Mouse (Mus musculus): ENCODE results near the gene Oaz2. TPM values are rescaled to one million over a fixed set of nuclear protein-coding genes. Genes with fewer than 3 reads are reported as not detected.
A peak's percentile ranks its signal among the peaks of the same experiment; 100 is the strongest.

Oaz2 gene
- polyA plus RNA-seq, 1 experiment from 2014 or later = 166 TPM

DNA sequence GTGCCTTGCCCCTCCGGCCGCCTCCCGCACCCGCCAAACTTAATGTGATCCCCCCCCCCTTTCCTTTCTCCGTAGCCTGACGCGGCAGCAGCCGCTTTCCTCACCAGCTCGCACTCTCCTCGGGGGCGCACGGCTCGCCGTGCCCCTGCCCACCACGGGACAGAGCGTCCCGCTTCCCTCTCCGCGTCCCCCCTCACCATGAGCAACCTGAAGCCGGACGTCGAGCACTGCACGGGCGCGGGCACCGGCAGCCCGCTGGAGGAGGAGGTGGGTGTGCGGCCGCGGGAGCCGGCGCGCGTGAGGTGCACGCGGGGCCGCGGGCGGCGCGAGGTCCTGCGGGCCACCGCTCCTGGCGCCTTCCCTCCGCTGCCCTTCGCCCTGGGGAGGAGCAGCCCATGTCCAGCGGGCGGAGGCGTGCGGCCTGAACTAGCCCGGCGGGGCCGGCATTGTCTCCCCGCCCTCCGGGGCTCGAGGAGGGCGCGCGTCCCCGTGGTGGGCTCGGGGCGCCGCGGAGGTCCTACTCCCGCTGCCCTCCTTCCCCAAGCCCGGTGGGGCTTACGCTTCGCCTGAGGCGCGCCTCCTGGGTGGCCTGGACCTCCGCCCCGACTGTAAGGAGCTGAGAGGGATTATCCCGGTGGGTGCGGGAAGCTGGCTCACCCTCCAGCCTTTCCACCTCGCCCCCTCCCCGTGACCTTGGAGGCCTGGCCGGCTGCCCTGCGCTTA lies 37.0 kb upstream of the Oaz2 start:
- Histone ChIP-seq H3K27ac (ENCODE audit: low read depth) (peak overlapping the region; percentile 64), H3K9ac (ENCODE audit: low read length) (peak overlapping the region; percentile 70), H3K4me1 (replicated peaks; ENCODE audit: control insufficient read depth, insufficient read depth, low read length) (peaks cover 10% of the 10 kb centered on the region; the same call in 1 of the 2 replicates), H3K4me3 (ENCODE audit: low read depth, low read length) (peak overlapping the region; percentile 77), H3K9me3 (ENCODE audit: control insufficient read depth, low read length) (no peaks in the 10 kb centered on the region), H3K36me3 (ENCODE audit: control insufficient read depth, insufficient read depth, low read length) (no peaks in the 10 kb centered on the region), H3K4me2 (ENCODE audit: low read length) (peak overlapping the region; percentile 95), H3K27me3 (replicated peaks; ENCODE audit: control insufficient read depth, insufficient read depth, low read length) (peaks cover 21% of the 10 kb centered on the region)
- DNase-seq (ENCODE audit: low spot score) (peak; percentile 70), ATAC-seq (replicated peaks; ENCODE audit: low FRiP score, low TSS enrichment, low read depth) (peak; percentile 86)
- under 1% methylated on average over 69 of the region's 78 CpGs for WGBS

DNA sequence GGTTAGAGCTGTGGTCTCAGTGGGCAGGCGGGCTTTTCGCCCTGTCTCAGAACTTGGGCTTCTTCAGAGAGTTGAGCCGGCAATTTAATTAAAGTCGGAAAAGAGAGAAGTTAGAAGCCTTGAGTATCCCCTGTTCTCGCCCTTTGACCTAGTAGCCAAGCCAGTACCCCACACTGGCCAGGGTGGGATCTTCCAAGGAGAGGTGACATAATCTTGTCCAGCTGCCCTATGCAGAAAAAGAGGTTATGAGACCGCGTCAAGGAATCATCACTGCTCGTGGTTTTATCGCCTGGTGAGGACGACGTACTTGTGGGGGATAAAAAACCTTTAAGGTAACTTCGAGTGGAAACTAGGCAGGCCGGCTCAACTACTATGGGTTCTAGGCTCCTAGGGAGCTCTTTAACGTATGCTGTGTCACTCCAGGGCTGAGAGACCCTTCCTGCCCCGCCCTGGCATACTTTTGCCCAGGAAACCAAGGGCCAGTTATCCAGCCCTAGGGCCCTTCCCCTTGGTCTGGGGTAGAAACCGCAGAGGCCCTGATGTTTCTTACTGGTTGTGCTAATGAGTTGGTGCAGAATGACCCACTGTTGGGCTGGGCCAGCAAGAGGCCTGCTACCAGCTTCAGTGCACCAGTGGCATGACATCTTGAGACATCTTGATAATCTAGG lies 36.3 kb upstream of the Oaz2 start:
- Histone ChIP-seq H3K9me3 (ENCODE audit: control insufficient read depth, low read length) (no peaks in the 10 kb centered on the region), H3K4me3 (ENCODE audit: low read depth, low read length) (peak overlapping the region; percentile 77), H3K4me2 (ENCODE audit: low read length) (peak overlapping the region; percentile 95), H3K36me3 (ENCODE audit: control insufficient read depth, insufficient read depth, low read length) (no peaks in the 10 kb centered on the region), H3K4me1 (replicated peaks; ENCODE audit: control insufficient read depth, insufficient read depth, low read length) (peaks cover 10% of the 10 kb centered on the region; the same call in 1 of the 2 replicates), H3K27me3 (replicated peaks; ENCODE audit: control insufficient read depth, insufficient read depth, low read length) (peaks cover 21% of the 10 kb centered on the region), H3K9ac (ENCODE audit: low read length) (peak overlapping the region; percentile 70), H3K27ac (ENCODE audit: low read depth) (peak overlapping the region; percentile 43; the same call in 1 of the 2 replicates)
- ATAC-seq (replicated peaks; ENCODE audit: low FRiP score, low TSS enrichment, low read depth) (no peak), DNase-seq (ENCODE audit: low spot score) (no peak)
- WGBS = 31% methylated on average over 16 of the region's 16 CpGs

DNA sequence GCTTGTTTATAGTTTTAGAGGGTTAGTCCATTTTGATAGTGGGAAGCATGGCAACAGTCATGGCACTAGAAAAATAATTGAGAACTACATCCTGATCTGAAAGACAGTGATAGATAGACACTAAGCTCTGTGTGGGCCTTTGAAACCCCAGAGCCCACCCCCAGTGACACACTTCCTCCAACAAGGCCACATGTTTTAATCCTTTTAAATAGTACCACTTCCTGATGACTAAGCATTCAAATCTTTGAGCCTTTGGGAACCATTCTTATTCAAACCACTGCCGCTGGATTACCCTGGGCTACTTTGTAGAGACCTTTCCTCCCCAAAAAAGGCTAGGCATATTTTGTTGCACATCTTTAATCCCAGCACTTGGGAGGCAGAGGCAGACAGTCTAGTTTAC lies 32.0 kb upstream of the Oaz2 start:
- WGBS = 81% methylated on average over 1 of the region's 1 CpGs
- Histone ChIP-seq H3K36me3 (ENCODE audit: control insufficient read depth, insufficient read depth, low read length) (no peaks in the 10 kb centered on the region), H3K4me1 (replicated peaks; ENCODE audit: control insufficient read depth, insufficient read depth, low read length) (peaks cover 13% of the 10 kb centered on the region; the same call in 1 of the 2 replicates), H3K9ac (ENCODE audit: low read length) (no peak overlapping the region), H3K27me3 (replicated peaks; ENCODE audit: control insufficient read depth, insufficient read depth, low read length) (no peaks in the 10 kb centered on the region; the same call in 1 of the 2 replicates), H3K9me3 (ENCODE audit: control insufficient read depth, low read length) (no peaks in the 10 kb centered on the region), H3K4me3 (ENCODE audit: low read depth, low read length) (no peak overlapping the region), H3K4me2 (ENCODE audit: low read length) (no peak overlapping the region), H3K27ac (ENCODE audit: low read depth) (no peak overlapping the region)
- ATAC-seq (replicated peaks; ENCODE audit: low FRiP score, low TSS enrichment, low read depth) = no peak
- no peak for DNase-seq (ENCODE audit: low spot score)

DNA sequence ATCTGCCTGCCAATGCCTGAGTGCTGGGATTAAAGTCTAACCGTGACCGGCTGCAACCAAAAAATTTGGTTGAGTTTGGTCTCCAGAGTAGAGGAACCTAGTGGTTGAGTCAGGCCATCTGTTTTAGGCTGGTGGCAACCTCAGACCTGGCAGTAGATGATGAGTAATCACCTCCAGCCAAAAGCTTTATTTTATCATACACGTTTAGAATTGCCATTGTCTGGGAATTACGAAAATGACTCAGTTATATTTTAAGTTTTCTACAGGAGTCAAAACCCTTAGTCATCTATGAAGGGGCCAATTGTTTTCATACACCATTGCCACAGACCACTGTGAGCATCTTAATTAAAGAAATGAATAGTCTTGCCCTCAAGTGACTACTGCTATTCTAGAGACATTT lies 30.9 kb upstream of the Oaz2 start:
- Histone ChIP-seq H3K36me3 (ENCODE audit: control insufficient read depth, insufficient read depth, low read length) (no peaks in the 10 kb centered on the region), H3K27ac (ENCODE audit: low read depth) (no peak overlapping the region), H3K9me3 (ENCODE audit: control insufficient read depth, low read length) (no peaks in the 10 kb centered on the region), H3K4me1 (replicated peaks; ENCODE audit: control insufficient read depth, insufficient read depth, low read length) (peaks cover 17% of the 10 kb centered on the region), H3K9ac (ENCODE audit: low read length) (no peak overlapping the region), H3K4me3 (ENCODE audit: low read depth, low read length) (no peak overlapping the region), H3K27me3 (replicated peaks; ENCODE audit: control insufficient read depth, insufficient read depth, low read length) (no peaks in the 10 kb centered on the region), H3K4me2 (ENCODE audit: low read length) (no peak overlapping the region)
- WGBS = 84% methylated on average over 4 of the region's 4 CpGs
- no peak for DNase-seq (ENCODE audit: low spot score)
- no peak for ATAC-seq (replicated peaks; ENCODE audit: low FRiP score, low TSS enrichment, low read depth)

DNA sequence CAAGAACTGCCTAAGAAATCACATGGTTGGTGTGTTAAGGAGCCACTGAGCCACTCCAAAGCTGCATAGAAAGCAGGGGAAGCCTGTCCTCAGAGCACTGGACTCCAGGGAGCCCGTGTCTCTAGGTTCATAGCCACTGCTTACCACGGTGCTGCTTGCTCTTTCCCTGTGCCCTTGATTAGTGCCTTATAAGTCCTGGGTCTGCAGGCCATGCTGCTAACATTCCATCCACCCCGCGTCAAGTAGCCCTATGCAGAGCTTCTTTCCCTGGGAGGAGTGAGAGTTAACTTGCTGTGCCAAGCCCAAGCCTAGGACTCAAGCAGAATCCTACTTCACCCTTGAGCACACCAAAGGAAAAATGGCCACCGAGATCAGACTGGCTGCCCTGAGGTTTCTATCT lies 28.7 kb upstream of the Oaz2 start:
- H3K4me2 ChIP-seq (ENCODE audit: low read length) = no peak overlapping the region
- H3K4me3 ChIP-seq (ENCODE audit: low read depth, low read length) = no peak overlapping the region
- DNase-seq (ENCODE audit: low spot score) (no peak), ATAC-seq (replicated peaks; ENCODE audit: low FRiP score, low TSS enrichment, low read depth) (no peak)
- H3K9me3 ChIP-seq (ENCODE audit: control insufficient read depth, low read length) = no peaks in the 10 kb centered on the region
- 57% methylated on average over 5 of the region's 5 CpGs for WGBS
- no peaks in the 10 kb centered on the region for H3K27me3 ChIP-seq (replicated peaks; ENCODE audit: control insufficient read depth, insufficient read depth, low read length)
- no peak overlapping the region for H3K27ac ChIP-seq (ENCODE audit: low read depth)
- no peaks in the 10 kb centered on the region for H3K36me3 ChIP-seq (ENCODE audit: control insufficient read depth, insufficient read depth, low read length)
- peaks cover 14% of the 10 kb centered on the region for H3K4me1 ChIP-seq (replicated peaks; ENCODE audit: control insufficient read depth, insufficient read depth, low read length)
- H3K9ac ChIP-seq (ENCODE audit: low read length) = no peak overlapping the region

DNA sequence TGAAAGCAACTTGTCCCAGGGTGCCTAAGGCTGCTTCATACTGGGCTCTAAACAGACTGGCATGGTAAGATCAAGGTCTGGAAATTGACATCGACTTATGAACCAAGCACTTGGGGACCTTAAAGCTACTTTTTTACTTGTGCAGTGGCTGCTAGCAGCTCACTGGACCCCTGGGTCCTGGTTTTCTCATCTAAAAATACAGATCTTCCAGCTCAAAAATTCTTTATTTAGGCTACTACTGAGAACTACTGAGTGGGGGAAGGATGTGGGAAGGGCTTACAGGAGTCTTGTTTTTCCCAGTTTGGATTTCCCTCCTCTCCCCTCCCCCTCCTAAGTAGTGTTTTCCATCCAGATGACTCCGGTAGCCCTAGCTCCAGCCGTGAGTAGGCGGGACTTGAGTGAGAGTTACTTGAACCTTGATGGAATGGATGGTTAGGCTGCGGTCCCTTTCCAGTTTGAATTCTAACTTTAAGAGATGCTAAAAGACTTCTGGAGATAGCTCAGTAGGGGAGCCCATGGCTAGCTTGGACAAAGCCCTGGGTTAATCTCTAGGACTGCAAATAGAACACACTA lies 26.9 kb upstream of the Oaz2 start:
- H3K4me2 ChIP-seq (ENCODE audit: low read length) = 0 out of 2 replicates have a peak overlapping the region, but pooled peaks have one; percentile 23
- H3K9ac ChIP-seq (ENCODE audit: low read length) = no peak overlapping the region
- no peak overlapping the region; the same call in 1 of the 2 replicates for H3K27ac ChIP-seq (ENCODE audit: low read depth)
- WGBS = 16% methylated on average over 5 of the region's 5 CpGs
- H3K4me3 ChIP-seq (ENCODE audit: low read depth, low read length) = no peak overlapping the region
- no peaks in the 10 kb centered on the region for H3K27me3 ChIP-seq (replicated peaks; ENCODE audit: control insufficient read depth, insufficient read depth, low read length)
- ATAC-seq (replicated peaks; ENCODE audit: low FRiP score, low TSS enrichment, low read depth) (no peak), DNase-seq (ENCODE audit: low spot score) (no peak)
- H3K9me3 ChIP-seq (ENCODE audit: control insufficient read depth, low read length) = no peaks in the 10 kb centered on the region
- peaks cover 14% of the 10 kb centered on the region for H3K4me1 ChIP-seq (replicated peaks; ENCODE audit: control insufficient read depth, insufficient read depth, low read length)
- no peaks in the 10 kb centered on the region for H3K36me3 ChIP-seq (ENCODE audit: control insufficient read depth, insufficient read depth, low read length)

DNA sequence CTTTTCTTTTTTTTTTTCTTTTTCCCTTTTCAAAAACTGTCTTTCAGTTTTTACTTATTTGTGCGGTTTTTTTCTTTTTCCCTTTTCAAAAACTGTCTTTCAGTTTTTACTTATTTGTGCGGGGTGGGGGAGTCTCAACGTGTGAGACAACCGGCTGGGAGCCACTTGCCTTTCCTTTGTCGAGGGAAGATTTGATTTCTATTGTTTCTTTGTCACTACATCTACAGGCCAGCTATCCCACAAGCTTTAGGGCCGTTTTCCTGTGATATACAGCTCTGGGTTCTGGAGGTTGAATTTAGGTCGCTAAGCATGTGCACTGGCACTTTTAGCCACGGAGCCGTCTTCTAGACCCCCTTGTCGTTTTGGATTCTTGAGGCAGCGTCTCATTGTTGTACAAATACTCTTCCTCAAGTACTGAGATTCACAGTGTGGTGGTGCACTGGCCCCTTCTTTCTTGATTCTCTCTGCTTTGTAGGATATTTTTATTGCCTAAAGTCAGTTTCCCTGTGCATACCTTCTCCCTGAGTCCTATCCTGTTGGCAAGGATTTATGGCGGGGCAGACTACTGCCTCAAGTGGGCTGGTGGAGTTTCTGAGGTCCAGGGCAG lies 26.3 kb upstream of the Oaz2 start:
- peaks cover 14% of the 10 kb centered on the region for H3K4me1 ChIP-seq (replicated peaks; ENCODE audit: control insufficient read depth, insufficient read depth, low read length)
- H3K4me2 ChIP-seq (ENCODE audit: low read length) = 0 out of 2 replicates have a peak overlapping the region, but pooled peaks have one; percentile 23
- H3K36me3 ChIP-seq (ENCODE audit: control insufficient read depth, insufficient read depth, low read length) = no peaks in the 10 kb centered on the region
- H3K9ac ChIP-seq (ENCODE audit: low read length) = no peak overlapping the region
- H3K4me3 ChIP-seq (ENCODE audit: low read depth, low read length) = no peak overlapping the region
- H3K9me3 ChIP-seq (ENCODE audit: control insufficient read depth, low read length) = no peaks in the 10 kb centered on the region
- no peak overlapping the region; the same call in 1 of the 2 replicates for H3K27ac ChIP-seq (ENCODE audit: low read depth)
- ATAC-seq (replicated peaks; ENCODE audit: low FRiP score, low TSS enrichment, low read depth) (no peak), DNase-seq (ENCODE audit: low spot score) (no peak)
- 20% methylated on average over 12 of the region's 12 CpGs for WGBS
- no peaks in the 10 kb centered on the region for H3K27me3 ChIP-seq (replicated peaks; ENCODE audit: control insufficient read depth, insufficient read depth, low read length)

DNA sequence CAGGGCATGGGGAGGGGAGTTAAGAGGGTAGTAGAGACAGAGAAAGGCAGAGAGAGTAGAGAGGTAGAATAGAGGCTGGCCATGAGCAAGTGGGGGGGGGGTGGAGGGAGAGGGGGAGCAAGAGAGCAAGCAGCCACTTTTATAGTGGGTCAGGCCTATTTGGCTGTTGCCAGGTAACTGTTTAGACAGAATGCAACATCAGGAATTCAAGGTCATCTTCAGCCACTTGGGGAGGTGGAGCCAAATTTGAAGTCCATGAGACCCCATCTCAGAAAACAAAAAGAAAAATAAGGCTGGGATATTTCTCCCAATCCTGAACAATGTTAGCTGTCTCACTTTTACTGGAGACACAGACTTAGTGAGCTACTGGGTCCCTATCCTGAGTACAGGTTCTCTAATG lies 25.3 kb upstream of the Oaz2 start:
- H3K4me2 ChIP-seq (ENCODE audit: low read length) = no peak overlapping the region
- DNase-seq (ENCODE audit: low spot score) (no peak), ATAC-seq (replicated peaks; ENCODE audit: low FRiP score, low TSS enrichment, low read depth) (no peak)
- no peaks in the 10 kb centered on the region for H3K36me3 ChIP-seq (ENCODE audit: control insufficient read depth, insufficient read depth, low read length)
- no peak overlapping the region for H3K4me3 ChIP-seq (ENCODE audit: low read depth, low read length)
- H3K27ac ChIP-seq (ENCODE audit: low read depth) = no peak overlapping the region
- no peaks in the 10 kb centered on the region for H3K9me3 ChIP-seq (ENCODE audit: control insufficient read depth, low read length)
- no peaks in the 10 kb centered on the region for H3K27me3 ChIP-seq (replicated peaks; ENCODE audit: control insufficient read depth, insufficient read depth, low read length)
- H3K9ac ChIP-seq (ENCODE audit: low read length) = no peak overlapping the region
- peaks cover 14% of the 10 kb centered on the region for H3K4me1 ChIP-seq (replicated peaks; ENCODE audit: control insufficient read depth, insufficient read depth, low read length)

All from intestine, embryonic 14.5 days (tissue).